Mouse (Mus musculus) spleen, postnatal 36 days (tissue): ENCODE data around the gene Hcrtr1.
A peak's percentile ranks its signal among the peaks of the same experiment; 100 is the strongest.

Source experiments
- DNase-seq, 2 experiments: peaks; one replicate each; pipeline ENCODE4 v3.0.0; 2022; ENCODE audit warnings: low spot score in 2 of 2, mixed read lengths in 1 of 2

The Hcrtr1 gene

GRCm38 (mm10) chr4:130167814-130168213 lies 28.7 kb upstream of the Hcrtr1 start:
- no peak for DNase-seq

GRCm38 (mm10) chr4:130167321-130167720 lies 28.2 kb upstream of the Hcrtr1 start:
- DNase-seq, result no peak

- no peak for DNase-seq
Observed at GRCm38 (mm10) chr4:130166592-130166991, 27.4 kb upstream of the Hcrtr1 start.

- no peak for DNase-seq
Observed at GRCm38 (mm10) chr4:130166061-130166460, 26.9 kb upstream of the Hcrtr1 start.

- DNase-seq, result no peak
Observed at GRCm38 (mm10) chr4:130164121-130164520, 25.0 kb upstream of the Hcrtr1 start.

- DNase-seq, result peak in 1 of 2 experiments; percentile 13
Observed at GRCm38 (mm10) chr4:130163391-130163861, 24.3 kb upstream of the Hcrtr1 start.

- DNase-seq, result no peak
Observed at GRCm38 (mm10) chr4:130161349-130161748, 22.2 kb upstream of the Hcrtr1 start.

- no peak for DNase-seq
Observed at GRCm38 (mm10) chr4:130156812-130157371, 17.7 kb upstream of the Hcrtr1 start.

GRCm38 (mm10) chr4:130154250-130154649 lies 15.1 kb upstream of the Hcrtr1 start:
- no peak for DNase-seq

GRCm38 (mm10) chr4:130148405-130148804 lies 9.2 kb upstream of the Hcrtr1 start:
- no peak for DNase-seq

- DNase-seq, result no peak
Observed at GRCm38 (mm10) chr4:130141786-130142185, 2.6 kb upstream of the Hcrtr1 start.

GRCm38 (mm10) chr4:130140992-130141402 lies 1.8 kb upstream of the Hcrtr1 start:
- DNase-seq, result no peak

- DNase-seq, result peak in 1 of 2 experiments; percentile 14
Observed at GRCm38 (mm10) chr4:130138441-130139213, 532 bp downstream of the Hcrtr1 start.

GRCm38 (mm10) chr4:130133399-130133798 lies 5.8 kb downstream of the Hcrtr1 start:
- no peak for DNase-seq

- no peak for DNase-seq
Observed at GRCm38 (mm10) chr4:130131448-130132105, 7.6 kb downstream of the Hcrtr1 start.

GRCm38 (mm10) chr4:130130641-130131350 lies 8.4 kb downstream of the Hcrtr1 start:
- no peak for DNase-seq

GRCm38 (mm10) chr4:130130082-130130481 lies 9.1 kb downstream of the Hcrtr1 start:
- DNase-seq, result no peak

GRCm38 (mm10) chr4:130128907-130129306 lies 10.3 kb downstream of the Hcrtr1 start:
- no peak for DNase-seq

- DNase-seq, result no peak
Observed at GRCm38 (mm10) chr4:130125935-130126334, 13.2 kb downstream of the Hcrtr1 start.

GRCm38 (mm10) chr4:130125164-130125563 lies 14.0 kb downstream of the Hcrtr1 start:
- no peak for DNase-seq

GRCm38 (mm10) chr4:130124110-130124509 lies 15.0 kb downstream of the Hcrtr1 start:
- no peak for DNase-seq

GRCm38 (mm10) chr4:130123020-130123419 lies 16.1 kb downstream of the Hcrtr1 start:
- DNase-seq, result no peak
